Mouse (Mus musculus) heart, adult 2 months (tissue): ENCODE measurements at regions not wholly inside any gene's neighbourhood (a gene's known extent, or its start where the extent isn't known, plus 50 kb on each side); places are given as distances from the start of the nearest gene placed in this dataset.

Source experiments
- CTCF ChIP-seq: fragments of 200-600 bp; IDR thresholded peaks from 2 replicates; pipeline ENCODE4 v1.8.1; 2022; ENCODE audit warnings: antibody characterized with exemption, mild to moderate bottlenecking, moderate library complexity
- EP300 ChIP-seq: fragments of 200-500 bp; IDR thresholded peaks from 2 replicates; pipeline ENCODE4 v1.6.1; 2011; ENCODE audit warnings: low read depth, low read length, control low read depth; ENCODE audit not compliant: insufficient read depth
- POLR2A ChIP-seq: fragments of 200-500 bp; IDR thresholded peaks from 2 replicates; pipeline ENCODE4 v1.6.1; 2011; ENCODE audit warnings: mild to moderate bottlenecking, low read depth, low read length, control low read depth; ENCODE audit not compliant: insufficient read depth

- no peak for TF ChIP-seq CTCF
- no peak for TF ChIP-seq POLR2A
- TF ChIP-seq EP300, result no peak
Observed at GRCm38 (mm10) chr9:73336039-73336438, 222.8 kb downstream of the Rsl24d1 start.
